Mouse (Mus musculus) Patski (cell line): Measurements from ENCODE around the gene Phf21a. TPM values are rescaled to one million over a fixed set of nuclear protein-coding genes. Genes with fewer than 3 reads are reported as not detected.

Experiments used
- ATAC-seq: fragments of 100-300 bp; one replicate; pipeline ENCODE4 v1.8.0; 2021
- CTCF ChIA-PET: fragments of 350-600 bp; sonication (Branson Sonifier 250); formaldehyde crosslinking; loops from one replicate; lab custom pipeline; 2022; ENCODE audit warnings: inconsistent platforms; lab: Charles Lee
- POLR2A ChIA-PET: fragments of 350-600 bp; sonication (Branson Sonifier 250); formaldehyde crosslinking; loops from one replicate; lab custom pipeline; 2022; ENCODE audit warnings: antibody characterized with exemption, inconsistent platforms; lab: Charles Lee
- DNase-seq: peaks from one replicate; pipeline ENCODE4 v3.0.0-alpha.2; 2011; ENCODE audit warnings: low read depth, low spot score
- H3K27me3 ChIP-seq: fragments of 371-371 bp; one replicate; pipeline ENCODE4 v1.5.1; 2021
- CTCF ChIP-seq: fragments of 100-300 bp; IDR thresholded peaks from one replicate; pipeline ENCODE4 v1.5.1; 2021
- in situ Hi-C: fragments of 300-500 bp; cut with MboI; formaldehyde crosslinking; loops from 3 replicates; pipeline ENCODE4 v1.11.1; 2018; ENCODE audit warnings: low pct_unique_long_range_greater_than_20kb, mixed read lengths
- polyA plus RNA-seq: library from polyadenylated mRNA; unstranded; gene quantifications from one replicate; pipeline ENCODE4 v1.2.3, GENCODE M21; 2021

The Phf21a gene
- 69.9 TPM for polyA plus RNA-seq

DNA sequence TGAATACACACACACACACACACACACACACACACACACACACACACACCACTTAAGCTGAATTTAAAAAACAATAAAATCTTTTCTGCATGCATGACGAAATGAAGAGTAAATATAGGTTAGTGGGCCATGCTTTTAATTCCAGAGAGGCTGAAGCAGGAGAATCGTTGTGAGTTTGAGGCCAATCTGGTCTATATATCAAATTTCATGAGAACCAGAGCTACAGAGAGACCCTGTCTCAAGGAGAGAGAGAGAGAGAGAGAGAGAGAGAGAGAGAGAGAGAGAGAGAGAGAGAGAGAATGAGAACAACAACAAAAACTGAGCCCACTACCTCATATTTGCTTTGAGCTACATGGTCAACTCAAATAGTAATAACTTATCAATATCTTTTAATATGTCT lies at the start of gene Phf21a:
Phf21a (plus strand) TSS at position 301 of the 400 bp plus-strand sequence.
- no peak for TF ChIP-seq CTCF
- peaks cover 5% of the 10 kb centered on the region for H3K27me3 ChIP-seq
- ATAC-seq (no peak), DNase-seq (no peak)
- ChIA-PET POLR2A (no interaction called here), CTCF (no interaction called here)
- in situ Hi-C loops: no loop called here

DNA sequence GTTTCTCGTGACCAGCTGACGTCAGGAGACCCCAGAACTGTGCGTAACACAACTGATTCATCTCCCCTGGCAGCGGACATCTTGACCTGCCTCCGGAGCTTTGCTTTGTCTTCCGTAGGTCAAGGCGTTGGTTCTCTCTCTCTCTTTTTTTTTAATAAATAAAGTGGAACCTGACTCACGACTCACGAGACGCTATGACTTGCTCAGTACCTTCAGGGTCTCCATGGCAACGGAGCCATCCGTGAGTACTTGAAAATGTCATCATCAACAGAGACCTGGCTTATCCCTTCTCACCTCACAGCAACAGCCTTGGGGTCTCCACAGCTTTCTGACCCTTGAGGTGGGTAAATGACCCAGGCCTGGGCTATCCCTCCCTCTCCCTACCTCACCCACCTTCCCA lies 49.6 kb upstream of the Phf21a start:
- TF ChIP-seq CTCF: no peak
- ATAC-seq (no peak), DNase-seq (no peak)
- no peaks in the 10 kb centered on the region for H3K27me3 ChIP-seq
- POLR2A ChIA-PET: no interaction called here
- CTCF ChIA-PET: interaction anchor here (1.7 kb wide), 1 partner anchor 10 kb away, joined by 5 read pairs; no protein-coding TSS in a partner anchor
- in situ Hi-C loops: no loop called here

DNA sequence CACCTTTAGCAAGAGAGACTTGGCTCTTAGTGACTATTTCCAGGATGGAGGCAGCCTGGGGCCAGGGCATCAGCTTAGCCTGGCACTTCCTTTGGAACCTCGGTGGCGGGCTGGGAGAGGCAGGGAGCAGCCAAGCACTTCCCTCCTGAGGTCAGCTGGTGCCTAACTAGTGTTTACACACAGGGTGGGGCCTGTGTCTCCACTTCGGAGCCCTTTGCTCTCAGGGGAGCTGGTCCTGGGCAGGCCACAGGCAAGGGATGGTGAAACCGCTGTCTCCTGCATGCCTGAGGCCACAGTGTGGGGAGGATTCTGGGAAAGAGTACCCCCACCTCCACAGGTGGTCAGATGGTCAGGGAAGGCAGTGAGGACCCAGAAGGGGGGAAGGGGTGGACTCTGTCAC lies 45.3 kb upstream of the Phf21a start:
- no peaks in the 10 kb centered on the region for H3K27me3 ChIP-seq
- ATAC-seq (no peak), DNase-seq (no peak)
- ChIA-PET POLR2A (interaction anchor here (0.6 kb wide), 1 partner anchor 984 kb away, joined by 6 read pairs; no protein-coding TSS in a partner anchor), CTCF (interaction anchor here (1.4 kb wide), 1 partner anchor 8 kb away, joined by 3 read pairs; no protein-coding TSS in a partner anchor)
- in situ Hi-C loops: no loop called here
- TF ChIP-seq CTCF: no peak

DNA sequence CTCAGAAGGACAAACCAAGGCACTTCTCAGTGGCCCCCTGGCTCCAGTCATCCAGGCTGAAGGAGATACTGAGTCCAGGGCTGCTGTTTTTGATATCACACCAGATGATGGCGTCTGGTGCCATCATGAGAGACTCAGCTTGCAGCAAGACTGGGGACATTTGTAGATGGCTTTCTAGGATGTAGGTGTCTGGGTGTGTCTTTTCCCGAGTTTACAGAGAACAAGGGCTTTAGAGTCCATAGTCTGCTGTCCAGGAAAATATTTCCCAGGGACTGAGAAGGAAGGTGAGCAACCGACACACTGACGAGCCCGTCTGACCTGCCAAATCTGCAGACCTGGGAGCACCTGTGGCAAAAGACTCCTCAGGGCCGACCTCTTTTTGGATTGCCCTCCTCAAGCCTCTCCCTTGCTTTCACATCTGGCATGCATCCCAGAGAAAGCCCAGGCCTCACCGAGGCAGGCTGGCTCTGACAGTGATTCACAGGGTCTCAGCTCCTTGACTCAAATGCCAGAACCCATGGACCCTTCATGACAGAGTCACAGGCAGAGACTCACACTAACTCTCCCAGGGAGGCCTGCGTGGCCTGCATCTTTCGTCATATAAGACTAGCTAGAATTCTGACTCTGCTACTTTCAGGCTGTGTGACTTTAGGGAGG lies 44.8 kb upstream of the Phf21a start:
- H3K27me3 ChIP-seq: no peaks in the 10 kb centered on the region
- ChIA-PET POLR2A (interaction anchor here (0.6 kb wide), 1 partner anchor 983 kb away, joined by 6 read pairs; no protein-coding TSS in a partner anchor), CTCF (interaction anchor here (1.0 to 1.4 kb wide), 2 partner anchors 8 to 61 kb away, joined by 3 to 5 read pairs; no protein-coding TSS in a partner anchor)
- no peak for DNase-seq
- in situ Hi-C loops: no loop called here
- no peak for TF ChIP-seq CTCF
- no peak for ATAC-seq

DNA sequence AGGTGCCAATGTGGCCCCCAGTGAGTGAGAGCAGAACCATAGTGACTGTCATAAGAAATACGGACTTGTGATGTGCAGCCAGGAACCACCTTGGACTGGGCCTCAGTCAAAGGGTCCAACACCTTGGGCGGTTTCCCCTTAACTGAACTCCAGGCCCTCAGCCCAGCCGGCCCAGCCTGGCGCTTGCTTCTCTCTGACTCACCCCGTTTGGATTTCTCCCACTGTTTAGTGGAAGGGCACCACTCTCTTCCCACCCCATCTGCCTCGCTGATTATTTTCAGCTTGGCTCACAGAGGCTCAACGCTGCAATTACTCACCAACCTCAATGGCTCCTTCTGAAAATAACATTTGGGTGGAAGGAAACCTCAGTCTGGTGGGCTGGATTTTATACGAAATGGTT lies 40.7 kb upstream of the Phf21a start:
- DNase-seq (no peak), ATAC-seq (peak; percentile 55)
- ChIA-PET POLR2A (no interaction called here), CTCF (no interaction called here)
- TF ChIP-seq CTCF: no peak
- H3K27me3 ChIP-seq: no peaks in the 10 kb centered on the region
- in situ Hi-C loops: no loop called here

DNA sequence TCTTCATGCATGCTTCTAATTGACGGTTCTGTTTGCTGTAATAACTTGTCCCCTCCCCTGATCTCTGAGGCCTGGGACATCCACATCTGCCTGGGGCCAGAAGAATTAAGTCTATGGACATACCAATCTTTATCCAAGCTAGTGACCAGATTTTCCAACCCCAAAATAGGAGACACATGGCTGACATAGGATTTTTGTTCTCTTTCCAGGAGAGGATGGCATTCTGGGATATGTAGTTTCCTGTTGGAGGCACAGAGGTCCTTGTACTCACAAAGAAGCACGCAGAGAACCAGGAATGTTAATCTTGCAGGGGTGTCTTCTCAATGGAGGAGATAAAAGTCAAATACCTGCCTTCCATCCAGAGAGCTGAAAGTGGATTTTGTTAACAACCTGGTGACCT lies 40.2 kb upstream of the Phf21a start:
- ATAC-seq (no peak), DNase-seq (no peak)
- no peak for TF ChIP-seq CTCF
- ChIA-PET POLR2A (no interaction called here), CTCF (no interaction called here)
- H3K27me3 ChIP-seq: no peaks in the 10 kb centered on the region
- in situ Hi-C loops: no loop called here

DNA sequence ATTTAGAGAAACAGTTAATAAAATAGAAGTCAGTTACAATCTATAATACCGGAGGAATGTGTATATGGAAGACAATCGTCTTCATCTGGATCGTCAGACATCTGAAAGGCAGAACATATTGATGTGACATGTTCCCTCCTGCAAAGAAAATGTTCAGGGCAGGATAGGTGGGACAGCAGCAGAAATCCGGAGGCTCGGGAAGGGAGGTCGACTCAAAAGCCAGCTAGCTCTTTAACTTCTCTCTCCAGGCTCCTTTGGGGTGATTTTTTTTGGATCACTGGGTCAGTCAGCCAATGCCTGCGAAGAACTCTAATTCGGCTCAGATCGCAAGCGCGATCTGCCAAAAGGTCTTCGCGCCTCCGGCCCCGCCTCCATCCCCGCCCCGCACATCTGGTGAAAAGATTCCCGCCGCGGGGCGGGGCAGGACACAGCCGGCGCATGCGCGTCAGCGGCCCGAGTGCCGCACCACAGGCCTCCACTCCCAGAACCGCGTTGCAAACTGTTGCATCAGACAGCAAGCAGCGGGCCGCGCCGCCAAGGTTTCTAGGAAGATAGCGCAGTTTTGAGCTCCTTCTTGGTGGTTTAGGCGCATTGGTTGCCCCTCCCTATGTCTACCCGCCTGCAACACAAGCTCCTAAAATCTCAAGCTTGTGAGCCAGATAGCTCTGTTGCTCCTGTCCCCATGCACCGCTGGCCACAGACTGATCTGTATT lies 37.7 kb upstream of the Phf21a start:
- CTCF ChIA-PET: interaction anchor here (0.9 to 5.5 kb wide), 5 partner anchors 8 to 68 kb away, joined by 3 to 41 read pairs (median 4); no protein-coding TSS in a partner anchor
- in situ Hi-C loops: loop anchor here (5.0 kb wide), 1 partner anchor 48 kb away; no protein-coding TSS in a partner anchor
- ATAC-seq: peak; percentile 27
- H3K27me3 ChIP-seq: peaks cover 3% of the 10 kb centered on the region
- peak; percentile 48 for DNase-seq
- TF ChIP-seq CTCF: no peak
- POLR2A ChIA-PET: interaction anchor here (0.6 to 1.3 kb wide), 3 partner anchors 31 to 47 kb away, joined by 3 to 6 read pairs (median 3); partner anchors contain the start of gene Creb3l1

DNA sequence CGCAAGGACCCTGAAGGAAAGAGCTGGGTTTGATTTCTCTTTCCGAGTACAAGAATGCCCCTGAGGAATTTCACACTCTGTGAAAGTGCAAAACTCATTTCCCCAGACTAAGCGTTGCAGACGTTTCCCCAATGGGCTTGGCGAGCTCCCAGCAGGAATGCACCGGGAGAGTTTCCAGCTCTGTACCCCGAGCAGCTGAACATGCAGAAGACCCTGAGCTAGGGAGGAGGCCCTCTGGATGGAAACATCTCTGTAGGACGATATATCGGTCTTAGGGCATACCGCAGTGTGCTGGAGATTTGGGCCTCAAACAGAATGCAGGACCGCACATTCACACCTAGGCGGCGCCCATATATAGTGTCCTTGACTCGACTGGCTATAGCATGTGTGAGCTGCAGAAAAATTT lies 37.1 kb upstream of the Phf21a start:
- no peak for DNase-seq
- in situ Hi-C loops: loop anchor here (5.0 kb wide), 1 partner anchor 49 kb away; no protein-coding TSS in a partner anchor
- ChIA-PET CTCF (interaction anchor here (0.9 to 5.5 kb wide), 4 partner anchors 8 to 68 kb away, joined by 3 to 41 read pairs (median 6); no protein-coding TSS in a partner anchor), POLR2A (interaction anchor here (1.3 kb wide), 2 partner anchors 32 to 48 kb away, joined by 3 to 6 read pairs; partner anchors contain the start of gene Creb3l1)
- peaks cover 5% of the 10 kb centered on the region for H3K27me3 ChIP-seq
- no peak for ATAC-seq
- TF ChIP-seq CTCF: no peak

DNA sequence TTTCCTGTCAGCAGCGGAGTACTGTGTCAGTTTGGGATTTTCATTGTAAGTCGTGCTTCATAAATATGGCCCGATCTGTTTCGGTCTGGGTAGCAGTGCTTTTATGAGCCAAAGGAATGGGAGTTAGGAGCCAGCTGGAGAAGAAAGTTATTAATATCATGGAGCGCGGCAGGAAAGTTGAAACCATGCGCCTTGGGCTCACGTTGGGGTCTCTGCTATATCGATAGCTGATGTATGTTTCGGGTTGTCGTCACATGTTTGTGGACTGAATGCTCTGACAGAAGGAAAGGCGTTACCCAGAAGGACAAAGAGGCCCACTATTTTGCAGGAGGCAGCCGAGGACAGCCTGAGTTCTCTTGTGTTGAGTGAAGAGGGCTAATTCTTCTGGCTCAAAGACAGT lies 36.2 kb upstream of the Phf21a start:
- ChIA-PET CTCF (interaction anchor here (1.3 to 5.5 kb wide), 4 partner anchors 51 to 69 kb away, joined by 3 to 41 read pairs (median 12); no protein-coding TSS in a partner anchor), POLR2A (no interaction called here)
- no peak for DNase-seq
- no peak for TF ChIP-seq CTCF
- H3K27me3 ChIP-seq: peaks cover 9% of the 10 kb centered on the region
- in situ Hi-C loops: loop anchor here (5.0 kb wide), 1 partner anchor 49 kb away; no protein-coding TSS in a partner anchor
- no peak for ATAC-seq

DNA sequence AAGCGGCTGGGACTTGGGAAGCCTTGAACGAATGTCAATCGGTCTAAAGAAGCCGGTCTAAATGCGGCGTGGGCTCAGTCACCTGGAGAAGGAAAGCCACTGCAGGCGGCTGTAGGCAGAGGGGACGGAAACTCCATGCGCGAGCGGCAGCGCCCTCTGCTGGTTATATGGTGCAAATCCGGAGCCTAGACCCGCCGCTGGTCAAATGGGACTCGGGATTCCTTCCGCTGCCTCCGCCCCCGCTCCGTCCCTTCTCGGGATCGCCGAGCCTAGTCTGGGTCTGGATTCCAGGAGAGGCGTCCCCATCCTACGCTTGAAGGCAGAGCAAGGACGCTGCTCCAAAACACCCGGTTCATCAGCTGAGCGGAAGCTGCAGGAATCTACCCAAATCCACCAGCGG lies 34.4 kb upstream of the Phf21a start:
- CTCF ChIA-PET: interaction anchor here (0.9 to 5.5 kb wide), 5 partner anchors 18 to 74 kb away, joined by 3 to 41 read pairs (median 5); no protein-coding TSS in a partner anchor
- peaks cover 9% of the 10 kb centered on the region for H3K27me3 ChIP-seq
- DNase-seq: peak; percentile 42
- POLR2A ChIA-PET: interaction anchor here (1.4 kb wide), 1 partner anchor 126 kb away, joined by 3 read pairs; no protein-coding TSS in a partner anchor
- peak; percentile 98 for TF ChIP-seq CTCF
- in situ Hi-C loops: loop anchor here (5.0 kb wide), 1 partner anchor 51 kb away; no protein-coding TSS in a partner anchor
- ATAC-seq: peak; percentile 83
